Mouse (Mus musculus) bone marrow macrophage, adult 2 months (primary cell): Measurements from ENCODE around the gene Olfr640.

Source experiments
- CTCF ChIP-seq: IDR thresholded peaks from 2 replicates; pipeline ENCODE4 v1.5.1; 2012; ENCODE audit warnings: low read depth, mild to moderate bottlenecking, low read length, moderate library complexity
- POLR2A ChIP-seq: IDR thresholded peaks from 2 replicates; pipeline ENCODE4 v1.6.1; 2012; ENCODE audit warnings: mild to moderate bottlenecking, low read depth, low read length, borderline replicate concordance

DNA sequence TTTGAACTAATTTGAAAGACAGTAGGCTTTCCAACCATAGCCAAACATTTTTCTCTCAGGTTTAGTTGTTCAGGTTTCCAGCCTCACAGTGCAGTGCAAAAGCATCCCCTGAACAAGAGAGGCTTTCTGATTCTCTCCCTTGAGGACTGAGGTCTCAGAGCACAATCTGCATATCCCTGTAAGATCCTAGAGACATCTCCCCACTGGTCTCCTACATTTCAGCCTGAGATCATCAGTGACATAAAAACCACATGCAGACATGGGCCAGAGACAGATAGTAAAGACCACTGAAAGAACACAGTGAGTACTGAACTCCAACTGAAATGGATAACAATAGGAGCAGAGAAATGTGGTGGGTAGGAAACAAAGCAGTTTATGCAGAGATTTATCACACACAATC is 26.9 kb downstream of the Olfr640 start, which contains the start of gene Olfr638:
- TF ChIP-seq CTCF (no peak), POLR2A (no peak)
